Mouse (Mus musculus) ES-Bruce4 (cell line): ENCODE results near the gene Aebp2.

ENCODE experiments used
- CTCF ChIP-seq: IDR thresholded peaks from one replicate; pipeline ENCODE4 v1.8.1; 2011; ENCODE audit warnings: low read depth, low read length
- EP300 ChIP-seq: IDR thresholded peaks from 2 replicates; pipeline ENCODE4 v1.6.1; 2011; ENCODE audit warnings: low read depth, low read length; ENCODE audit not compliant: insufficient read depth
- POLR2A ChIP-seq: IDR thresholded peaks from one replicate; pipeline ENCODE4 v1.8.1; 2011; ENCODE audit warnings: low read length; ENCODE audit not compliant: insufficient read depth

DNA sequence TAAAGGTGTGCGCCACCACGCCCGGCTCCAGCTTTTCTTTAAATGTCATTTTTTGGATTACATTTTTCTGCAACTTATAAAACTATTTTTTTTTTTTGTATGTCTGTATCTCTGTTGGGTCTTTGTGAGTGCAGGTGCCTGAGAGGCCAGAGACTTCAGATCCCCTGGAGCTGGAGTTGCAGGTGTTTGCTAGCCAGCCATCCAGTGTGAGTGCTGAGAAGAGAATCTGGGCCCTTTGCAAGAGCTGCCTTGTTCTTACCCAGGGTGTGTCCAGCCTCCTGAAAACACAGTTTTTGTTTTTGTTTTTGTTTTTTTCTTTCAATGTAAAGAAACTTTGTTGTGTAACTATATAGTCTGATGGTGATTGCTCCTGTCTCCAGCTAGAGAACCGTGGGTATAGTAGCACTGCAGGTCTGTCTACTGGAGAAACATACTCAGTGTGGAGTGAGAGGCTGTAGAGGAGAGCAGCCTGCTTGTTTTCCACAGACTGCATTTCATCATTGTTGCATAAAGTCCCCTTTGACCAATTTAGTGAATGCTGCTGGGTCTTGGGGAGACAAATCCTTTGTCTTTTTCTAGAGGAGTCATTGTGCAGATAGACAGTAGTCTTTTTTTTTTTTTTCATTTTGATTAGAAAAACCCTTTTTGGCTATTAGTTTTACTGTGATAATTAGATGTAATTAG is 6.9 kb downstream of the Aebp2 start:
- TF ChIP-seq CTCF (no peak), POLR2A (no peak), EP300 (no peak)
